ENCODE assay signal across 24 mouse cellular contexts in the genomic region with DNA sequence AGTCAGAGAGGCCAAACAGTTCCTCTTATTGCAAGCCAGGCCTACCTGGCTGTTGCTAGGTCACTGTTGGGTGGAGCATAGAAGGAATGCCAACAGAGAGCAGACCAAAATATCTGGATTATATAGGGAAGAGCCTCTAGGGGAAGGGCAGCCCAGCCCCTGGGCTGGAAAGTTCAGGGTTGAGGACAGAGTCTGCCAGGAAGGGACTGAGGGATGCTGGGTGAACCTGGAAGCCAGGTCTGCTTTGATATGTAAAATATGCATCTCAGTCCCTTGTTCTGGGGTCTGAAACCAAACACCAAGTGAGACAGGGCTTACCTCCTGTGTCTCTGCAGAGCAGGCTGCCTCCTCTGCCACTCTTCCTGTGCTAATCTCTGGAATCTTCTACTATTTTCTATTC. TPM values are rescaled to one million over a fixed set of nuclear protein-coding genes. Genes with fewer than 3 reads are reported as not detected.
DNase-seq lines count a peak whose midpoint lies in the region; TF ChIP-seq lines count a peak whose summit lies in the region.
"Had no signal": no experiment of that assay in that cellular context is flagged by ENCODE, and none has a peak within 500 bp of the region (broad histone marks: within the 10 kb centered on the region; RNA-seq: fewer than 3 reads in every experiment).

No protein-coding gene starts in this region.

- TF ChIP-seq CTCF in gastrocnemius, adult 2 months (IDR thresholded peaks at IDR 0.05): no peak
- no peak for TF ChIP-seq CTCF in left cerebral cortex, adult 2 months (IDR thresholded peaks at IDR 0.05)

- intact Hi-C loops in gastrocnemius, adult 2 months (cut with DNase I): no loop called here
- intact Hi-C loops in left cerebral cortex, adult 2 months (cut with DNase I): no loop called here

- DNase-seq in gastrocnemius, adult 2 months: no peak
- no peak for DNase-seq in gastrocnemius, adult 8-10 months (ENCODE audit: low spot score in 2 of 2)
- DNase-seq in ES-CJ7 (ENCODE audit: low read depth, low spot score): peak; percentile 87
- DNase-seq in WW6 (ENCODE audit: low read depth, low spot score): peak; percentile 33
- no peak for DNase-seq in kidney, postnatal 14 days
- no peak for DNase-seq in spleen, postnatal 14 days (ENCODE audit: low spot score in 2 of 2)
- DNase-seq in left cerebral cortex, adult 2 months (ENCODE audit: extremely low spot score in 1 of 2, low spot score in 2 of 2): no peak
- DNase-seq: adrenal gland, postnatal 10 days; adrenal gland, postnatal 36 days; cerebellum, adult 11 months; cerebellum, adult 2 months; cerebellum, adult 9-11 months; cerebellum, postnatal 25 days; gastrocnemius, postnatal 25 days; kidney, adult 18-20 months had no signal

- H3K4me3 ChIP-seq in gastrocnemius, adult 2 months: no peak overlapping the region
- H3K4me3 ChIP-seq in left cerebral cortex, adult 2 months: no peak overlapping the region
- H3K4me3 ChIP-seq: embryonic facial prominence, embryonic 10.5 days; embryonic facial prominence, embryonic 13.5 days; forebrain, embryonic 10.5 days; forebrain, embryonic 13.5 days; hindbrain, embryonic 12.5 days; hindbrain, embryonic 15.5 days; intestine, embryonic 15.5 days had no signal

- H3K27ac ChIP-seq in gastrocnemius, adult 2 months: peak overlapping the region; percentile 28; the same call in 1 of the 2 replicates
- no peak overlapping the region for H3K27ac ChIP-seq in left cerebral cortex, adult 2 months
- H3K27ac ChIP-seq: embryonic facial prominence, embryonic 10.5 days; embryonic facial prominence, embryonic 13.5 days; forebrain, embryonic 10.5 days; forebrain, embryonic 13.5 days; hindbrain, embryonic 12.5 days; hindbrain, embryonic 15.5 days; intestine, embryonic 15.5 days had no signal

RNA-seq across cellular contexts. Expression of a gene that starts 38.3 kb away (rescaled TPM):
- 1 to 10 TPM; 5.0 to 9.5 TPM for total RNA-seq in gastrocnemius, adult 2 months (2021)
- 1 to 10 TPM; 4.7 to 6.7 (median 5.6) TPM for total RNA-seq in gastrocnemius, adult 8-10 months (2022)
- 10 to 100 TPM; 36.2 to 48.3 TPM for total RNA-seq in left cerebral cortex, adult 2 months (2021)
- total RNA-seq: common myeloid progenitor, adult 5-6 weeks; G1E had no signal

Comparison
In these comparisons a context has a peak if more than half of its experiments do, and no peak if none do; other contexts are left out.
1. DNase-seq: peak in ES-CJ7 (single experiment) and WW6 (single experiment); none in gastrocnemius, adult 2 months (single experiment), gastrocnemius, adult 8-10 months (0 of 2), kidney, postnatal 14 days (single experiment), spleen, postnatal 14 days (0 of 2) and left cerebral cortex, adult 2 months (0 of 2).